Mouse (Mus musculus) liver, embryonic 11.5 days (tissue): ENCODE measurements around the gene Supt4a. TPM values are rescaled to one million over a fixed set of nuclear protein-coding genes. Genes with fewer than 3 reads are reported as not detected.

Source experiments
- ATAC-seq: fragments of 200-750 bp; cut with Nextera tagmentation; replicated peaks from 2 replicates; pipeline ENCODE4 v1.8.0; 2017; ENCODE audit warnings: moderate number of reproducible peaks, mild to moderate bottlenecking, moderate TSS enrichment, moderate library complexity; ENCODE audit not compliant: low FRiP score
- DNase-seq: peaks from one replicate; pipeline ENCODE4 v3.0.0-alpha.2; 2017; ENCODE audit warnings: low spot score
- H3K27ac ChIP-seq: fragments of 300-500 bp; sonication (generic); 2 replicates; pipeline ENCODE4 v1.5.1; 2014; ENCODE audit warnings: mild to moderate bottlenecking, low read depth, low read length, control low read depth
- H3K27me3 ChIP-seq: fragments of 300-500 bp; sonication (generic); replicated peaks from 2 replicates; pipeline ENCODE4 v1.6.1; 2014; ENCODE audit warnings: low read length, mixed read lengths; ENCODE audit not compliant: control insufficient read depth, insufficient read depth
- H3K36me3 ChIP-seq: fragments of 300-500 bp; sonication (generic); 2 replicates; pipeline ENCODE4 v1.6.1; 2014; ENCODE audit warnings: mild to moderate bottlenecking, low read length, moderate library complexity, mixed read lengths; ENCODE audit not compliant: control insufficient read depth, insufficient read depth
- H3K4me1 ChIP-seq: fragments of 300-500 bp; sonication (generic); replicated peaks from 2 replicates; pipeline ENCODE4 v1.6.1; 2014; ENCODE audit warnings: low read length, mixed read lengths; ENCODE audit not compliant: control insufficient read depth, insufficient read depth
- H3K4me2 ChIP-seq: fragments of 300-500 bp; sonication (generic); 2 replicates; pipeline ENCODE4 v1.6.1; 2014; ENCODE audit warnings: mild to moderate bottlenecking, control low read depth, moderate library complexity
- H3K4me3 ChIP-seq: fragments of 300-500 bp; sonication (generic); 2 replicates; pipeline ENCODE4 v1.5.1; 2014; ENCODE audit warnings: low read depth, low read length, control low read depth
- H3K9ac ChIP-seq: fragments of 300-500 bp; sonication (generic); 2 replicates; pipeline ENCODE4 v1.6.1; 2014; ENCODE audit warnings: low read depth, low read length, control low read depth
- H3K9me3 ChIP-seq: fragments of 300-500 bp; sonication (generic); 2 replicates; pipeline ENCODE4 v1.6.1; 2016; ENCODE audit warnings: low read length, inconsistent platforms, mixed read lengths; ENCODE audit not compliant: control insufficient read depth
- WGBS: fragments of 180-500 bp; shearing (Covaris S2); extraction: QIAGEN DNeasy Blood & Tissue Kit; methylation state at CpG from one replicate; pipeline ENCODE4 v1.1.7; 2014; 5-methylcytosine and 5-hydroxymethylcytosine counted together
- polyA plus RNA-seq: library from polyadenylated mRNA; unstranded; fragments of >200 nt; fragmentation: Nextera tagmentation; extraction: Ambion mirVana; gene quantifications from 2 replicates; pipeline ENCODE4 v1.2.1, GENCODE M21; 2014

Gene Supt4a
- polyA plus RNA-seq, 1 experiment from 2014 or later = 240 TPM

GRCm38 (mm10) chr11:87751031-87751430 lies 13.7 kb downstream of the Supt4a start:
- Histone ChIP-seq H3K27ac (peak overlapping the region; percentile 100), H3K9ac (peak overlapping the region; percentile 66), H3K4me3 (peak overlapping the region; percentile 31), H3K27me3 (no peaks in the 10 kb centered on the region), H3K4me1 (peaks cover 49% of the 10 kb centered on the region), H3K9me3 (no peaks in the 10 kb centered on the region), H3K36me3 (no peaks in the 10 kb centered on the region; the same call in 1 of the 2 replicates), H3K4me2 (peak overlapping the region; percentile 82)
- DNase-seq = peak; percentile 43
- no peak for ATAC-seq
- 51% methylated on average over 8 of the region's 8 CpGs for WGBS

GRCm38 (mm10) chr11:87751491-87751966 lies 14.2 kb downstream of the Supt4a start:
- Histone ChIP-seq H3K9me3 (no peaks in the 10 kb centered on the region), H3K4me1 (peaks cover 49% of the 10 kb centered on the region), H3K4me2 (peak overlapping the region; percentile 82), H3K4me3 (peak overlapping the region; percentile 31), H3K27me3 (no peaks in the 10 kb centered on the region), H3K27ac (peak overlapping the region; percentile 100), H3K9ac (peak overlapping the region; percentile 66), H3K36me3 (peaks cover 3% of the 10 kb centered on the region; the same call in 1 of the 2 replicates)
- peak; percentile 16 for ATAC-seq
- peak; percentile 52 for DNase-seq
- WGBS = 29% methylated on average over 4 of the region's 4 CpGs

GRCm38 (mm10) chr11:87752307-87752706 lies 15.0 kb downstream of the Supt4a start:
- peak overlapping the region; percentile 66 for H3K9ac ChIP-seq
- ATAC-seq (no peak), DNase-seq (no peak)
- H3K9me3 ChIP-seq = no peaks in the 10 kb centered on the region
- H3K4me2 ChIP-seq = peak overlapping the region; percentile 82
- WGBS = 43% methylated on average over 1 of the region's 1 CpGs
- peak overlapping the region; percentile 100 for H3K27ac ChIP-seq
- H3K4me3 ChIP-seq = peak overlapping the region; percentile 31
- H3K36me3 ChIP-seq = peaks cover 10% of the 10 kb centered on the region; the same call in 1 of the 2 replicates
- peaks cover 49% of the 10 kb centered on the region for H3K4me1 ChIP-seq
- no peaks in the 10 kb centered on the region for H3K27me3 ChIP-seq

DNA sequence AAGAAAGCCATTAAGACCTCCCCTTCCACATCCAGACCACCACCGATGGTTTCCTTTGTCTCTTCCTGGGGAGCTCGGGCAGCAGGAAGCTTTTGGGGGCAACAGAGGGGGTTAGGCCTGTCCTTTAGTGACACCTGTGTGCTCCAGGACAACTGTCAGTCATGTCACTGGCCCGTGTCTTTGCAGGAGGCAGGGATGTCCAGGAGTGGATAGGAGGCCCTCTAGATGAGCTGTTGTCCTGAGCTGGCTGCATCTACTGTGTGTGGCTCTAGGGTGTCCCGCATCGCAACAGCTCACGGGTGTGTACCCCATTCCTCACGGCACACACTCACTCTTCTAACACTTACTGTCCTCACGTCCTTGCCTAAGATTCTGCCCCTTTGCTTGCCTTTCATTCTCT lies 15.9 kb downstream of the Supt4a start:
- H3K9ac ChIP-seq = peak overlapping the region; percentile 99
- H3K4me3 ChIP-seq = peak overlapping the region; percentile 90; the same call in 1 of the 2 replicates
- peaks cover 42% of the 10 kb centered on the region for H3K4me1 ChIP-seq
- H3K9me3 ChIP-seq = no peaks in the 10 kb centered on the region
- no peak for ATAC-seq
- 53% methylated on average over 8 of the region's 8 CpGs for WGBS
- peak overlapping the region; percentile 67 for H3K4me2 ChIP-seq
- H3K27me3 ChIP-seq = no peaks in the 10 kb centered on the region
- H3K27ac ChIP-seq = peak overlapping the region; percentile 100
- peak; percentile 34 for DNase-seq
- peaks cover 10% of the 10 kb centered on the region; the same call in 1 of the 2 replicates for H3K36me3 ChIP-seq

DNA sequence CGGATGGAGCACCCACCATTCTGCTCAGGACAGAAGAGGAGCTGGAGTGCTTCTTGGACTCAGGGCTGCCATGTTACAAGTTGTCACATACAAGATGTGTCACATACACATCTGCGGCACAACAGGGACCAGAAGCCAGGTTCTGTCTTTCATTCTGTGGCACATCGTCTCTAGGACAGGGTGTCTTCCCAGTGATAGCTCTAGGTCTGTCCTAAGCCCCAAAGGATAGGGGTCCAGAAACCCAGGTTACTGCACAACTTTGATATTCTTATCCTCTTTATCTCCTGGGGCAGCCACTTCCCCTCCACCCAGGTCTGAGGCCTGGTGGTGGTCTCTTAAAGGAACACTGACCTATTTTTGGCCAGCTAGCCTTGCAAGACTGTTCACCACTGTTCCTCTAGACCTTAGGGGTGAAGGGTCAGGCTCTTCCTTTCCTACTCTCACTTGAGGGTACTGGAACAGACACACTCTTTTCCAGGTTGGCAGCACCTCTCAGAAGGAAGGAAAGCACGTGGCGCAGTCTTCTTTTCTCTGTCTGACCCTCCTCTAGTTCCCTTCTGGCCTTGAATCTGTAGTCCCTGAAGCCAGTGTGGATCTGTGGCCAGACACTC lies 16.6 kb downstream of the Supt4a start:
- no peaks in the 10 kb centered on the region for H3K9me3 ChIP-seq
- peak; percentile 56 for DNase-seq
- H3K9ac ChIP-seq = peak overlapping the region; percentile 99
- H3K27me3 ChIP-seq = no peaks in the 10 kb centered on the region
- ATAC-seq = no peak; the same call in 1 of the 2 replicates
- 39% methylated on average over 5 of the region's 5 CpGs for WGBS
- peak overlapping the region; percentile 67 for H3K4me2 ChIP-seq
- H3K27ac ChIP-seq = peak overlapping the region; percentile 100
- H3K4me1 ChIP-seq = peaks cover 40% of the 10 kb centered on the region
- H3K4me3 ChIP-seq = peak overlapping the region; percentile 90
- H3K36me3 ChIP-seq = peaks cover 10% of the 10 kb centered on the region; the same call in 1 of the 2 replicates

- peak; percentile 67 for DNase-seq
- peak overlapping the region; percentile 67 for H3K4me2 ChIP-seq
- peak overlapping the region; percentile 90 for H3K4me3 ChIP-seq
- no peaks in the 10 kb centered on the region for H3K9me3 ChIP-seq
- H3K27ac ChIP-seq = peak overlapping the region; percentile 100
- peaks cover 40% of the 10 kb centered on the region for H3K4me1 ChIP-seq
- peaks cover 1% of the 10 kb centered on the region for H3K27me3 ChIP-seq
- H3K36me3 ChIP-seq = peaks cover 10% of the 10 kb centered on the region; the same call in 1 of the 2 replicates
- 33% methylated on average over 5 of the region's 5 CpGs for whole genome bisulfite sequencing
- ATAC-seq = no peak
- peak overlapping the region; percentile 99 for H3K9ac ChIP-seq
Measured at GRCm38 (mm10) chr11:87754603-87755002, 17.3 kb downstream of the Supt4a start.

GRCm38 (mm10) chr11:87755360-87756017 lies 18.1 kb downstream of the Supt4a start:
- peaks cover 36% of the 10 kb centered on the region for H3K4me1 ChIP-seq

DNA sequence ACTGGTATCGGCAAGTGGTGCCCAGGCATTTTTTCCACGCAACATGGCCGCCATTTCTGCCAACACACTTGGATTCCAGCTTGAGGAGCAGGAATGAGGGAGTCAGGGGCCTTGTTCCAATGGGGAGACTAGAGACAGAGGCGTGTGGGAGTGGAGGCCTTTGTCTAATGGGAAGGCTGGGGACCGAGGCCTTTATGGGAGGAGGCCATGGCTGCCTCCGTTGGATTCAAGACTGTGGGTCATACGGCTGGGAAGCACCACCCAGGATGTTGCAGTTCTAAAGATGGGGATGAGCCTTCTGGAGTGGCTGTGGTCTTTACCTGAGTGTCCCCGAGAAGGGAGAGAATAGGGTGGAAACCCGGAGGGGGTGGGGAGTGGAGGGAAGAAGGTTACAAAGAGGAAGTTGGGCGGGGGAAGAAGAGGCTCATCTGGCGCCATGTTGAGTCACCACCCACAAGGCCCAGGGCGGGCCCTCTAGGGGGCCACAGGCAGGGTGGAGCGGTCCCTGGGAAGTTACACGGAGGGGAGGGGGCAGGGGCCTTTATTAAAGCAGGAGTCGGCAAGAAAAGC lies 19.0 kb downstream of the Supt4a start:
- WGBS = 44% methylated on average over 15 of the region's 15 CpGs
- Histone ChIP-seq H3K4me1 (peaks cover 29% of the 10 kb centered on the region), H3K4me2 (peak overlapping the region; percentile 70), H3K9ac (peak overlapping the region; percentile 99), H3K27me3 (peaks cover 17% of the 10 kb centered on the region), H3K4me3 (peak overlapping the region; percentile 90), H3K9me3 (no peaks in the 10 kb centered on the region), H3K36me3 (peaks cover 10% of the 10 kb centered on the region; the same call in 1 of the 2 replicates), H3K27ac (peak overlapping the region; percentile 100)
- no peak for ATAC-seq
- peak; percentile 60 for DNase-seq

More at GRCm38 (mm10) chr11:87755360-87756017, 18.1 kb downstream of the Supt4a start:
- peak; percentile 70 for ATAC-seq
- peak; percentile 86 for DNase-seq
- Histone ChIP-seq H3K36me3 (peaks cover 10% of the 10 kb centered on the region; the same call in 1 of the 2 replicates), H3K4me3 (peak overlapping the region; percentile 90), H3K4me2 (peak overlapping the region; percentile 67), H3K9me3 (no peaks in the 10 kb centered on the region), H3K9ac (peak overlapping the region; percentile 99), H3K27ac (peak overlapping the region; percentile 100), H3K27me3 (peaks cover 9% of the 10 kb centered on the region)
- 27% methylated on average over 17 of the region's 17 CpGs for WGBS
